Comparison of ENCODE assay signal across 9 mouse cellular contexts in genomic region chr11:90739501-90739900, GRCm38 (mm10).
"Had no signal": no experiment of that assay in that cellular context is flagged by ENCODE, and none has a peak within 500 bp of the region (broad histone marks: within the 10 kb centered on the region; RNA-seq: fewer than 3 reads in every experiment).

No protein-coding gene starts in this region.

- H3K4me1 ChIP-seq: liver, embryonic 13.5 days had no signal

- H3K4me2 ChIP-seq: liver, embryonic 13.5 days; midbrain, embryonic 11.5 days had no signal

- H3K27me3 ChIP-seq: liver, embryonic 13.5 days had no signal

- DNase-seq: layer of hippocampus, postnatal 36 days; liver, embryonic 13.5 days; lung, adult 2 months; lung, postnatal 14 days; lung, postnatal 4 days; thymus, adult 18-20 months; thymus, postnatal 36 days had no signal

- H3K9ac ChIP-seq: liver, embryonic 13.5 days had no signal

- H3K4me3 ChIP-seq: left cerebral cortex, adult 2 months; liver, embryonic 13.5 days had no signal

- H3K27ac ChIP-seq: left cerebral cortex, adult 2 months; liver, embryonic 13.5 days had no signal

- H3K9me3 ChIP-seq: liver, embryonic 13.5 days had no signal

- H3K36me3 ChIP-seq: liver, embryonic 13.5 days had no signal
